Mouse (Mus musculus): ENCODE measurements at regions not wholly inside any gene's neighbourhood (a gene's known extent, or its start where the extent isn't known, plus 50 kb on each side); places are given as distances from the start of the nearest gene placed in this dataset.

DNA sequence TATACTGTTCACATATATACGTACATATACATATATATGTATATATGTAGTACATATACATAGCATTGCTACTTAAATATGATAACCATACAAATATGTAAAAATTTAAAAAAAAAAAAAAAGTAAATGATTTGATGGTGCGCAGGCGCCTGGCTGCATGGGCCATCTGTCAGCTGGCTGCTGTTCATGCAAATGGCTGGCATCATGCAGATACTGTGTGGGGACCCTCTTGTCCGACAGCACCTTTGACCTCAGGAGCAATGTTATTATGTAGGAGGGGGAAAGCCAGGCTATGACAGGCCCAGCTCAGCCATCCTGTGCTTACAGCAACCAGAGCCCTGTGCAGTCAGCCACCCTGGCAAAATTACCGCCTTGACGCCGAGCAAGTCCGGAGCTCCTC lies 65.1 kb upstream of the Tnrc6c start:
- no peak for DNase-seq (ENCODE audit: low spot score)

GRCm38 (mm10) chr11:117589422-117589821 lies 64.7 kb upstream of the Tnrc6c start:
- no peak for DNase-seq (ENCODE audit: low spot score)

DNA sequence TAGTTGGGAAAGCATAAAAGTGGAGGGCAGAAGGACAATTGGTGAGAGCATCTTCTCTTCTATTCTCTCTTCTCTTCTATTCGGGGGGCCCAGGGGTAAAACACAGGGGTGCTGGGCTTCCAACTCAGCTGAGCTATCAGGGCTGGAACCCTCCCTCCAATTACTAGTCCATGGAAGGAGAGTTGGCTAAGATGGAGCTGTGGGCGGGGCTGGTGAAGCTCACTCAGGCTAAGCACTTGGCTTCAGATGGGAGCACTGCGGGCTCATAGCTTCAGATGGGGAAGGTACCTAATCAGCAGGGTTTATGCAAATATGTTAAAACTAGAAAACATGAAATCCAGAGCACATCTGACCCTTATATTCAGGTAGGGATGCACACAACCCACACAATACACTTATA lies 61.5 kb upstream of the Tnrc6c start:
- DNase-seq (ENCODE audit: low spot score): no peak

DNA sequence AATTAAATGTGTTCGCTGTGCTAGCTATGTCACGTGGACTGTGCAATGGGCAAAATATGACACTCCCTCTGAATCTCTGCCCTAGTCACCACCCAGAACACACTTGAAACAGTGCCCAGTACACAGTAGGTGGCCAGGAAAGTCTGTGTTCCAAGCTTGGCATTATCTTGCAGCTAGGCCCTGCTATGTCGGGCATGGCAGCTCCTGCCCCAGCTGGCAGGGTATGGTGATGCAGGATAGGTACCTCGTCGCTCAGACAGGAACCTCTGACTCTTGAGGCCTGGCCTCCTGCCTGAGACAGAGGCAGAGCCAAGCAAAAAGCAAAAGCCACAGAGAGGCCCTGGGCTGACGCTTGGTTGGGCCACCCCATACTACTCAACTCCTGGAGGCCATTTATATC lies 57.9 kb upstream of the Tnrc6c start:
- no peak for DNase-seq (ENCODE audit: low spot score)

DNA sequence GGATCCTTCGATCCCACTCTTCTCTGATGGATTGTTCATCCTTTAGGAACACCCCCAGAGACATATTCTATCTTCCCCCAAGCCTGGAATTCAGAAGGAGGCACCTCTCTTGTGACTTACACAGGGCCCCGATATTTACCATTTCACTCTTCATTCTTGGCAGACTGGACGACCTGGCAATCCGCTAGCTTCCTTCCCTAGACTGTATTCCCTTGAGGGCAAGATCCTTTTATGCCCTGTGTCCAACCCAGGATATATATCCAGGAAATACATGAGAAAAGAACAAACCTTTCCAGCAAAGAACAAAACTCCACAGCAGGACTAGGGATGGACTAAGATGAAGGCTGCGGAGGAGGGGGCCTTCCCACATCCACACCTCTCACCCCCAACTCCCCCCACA lies 56.3 kb upstream of the Tnrc6c start:
- DNase-seq (ENCODE audit: low spot score): no peak

- DNase-seq (ENCODE audit: low spot score): no peak
These were observed 55.9 kb upstream of the Tnrc6c start for GRCm38 (mm10) chr11:117598170-117598583.

DNA sequence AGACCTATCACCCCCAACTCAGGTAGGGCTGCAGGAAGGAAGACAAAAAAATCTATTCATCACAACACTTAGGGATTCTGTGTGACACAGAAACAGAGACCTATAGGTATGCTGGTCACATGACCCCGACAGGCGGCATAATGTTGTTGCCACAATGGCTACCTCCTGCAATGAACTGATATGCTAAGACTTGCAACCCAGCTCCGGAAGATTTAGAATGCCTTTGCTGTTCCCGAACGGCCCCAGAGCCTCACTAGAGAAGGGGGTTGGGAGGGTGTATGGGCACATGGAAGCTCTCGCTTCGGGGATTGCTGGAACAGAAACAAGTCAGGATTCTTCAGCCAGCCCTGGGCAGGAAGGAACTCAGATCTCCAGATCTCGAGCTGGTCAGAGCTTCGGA lies 55.5 kb upstream of the Tnrc6c start:
- no peak for DNase-seq (ENCODE audit: low spot score)

DNA sequence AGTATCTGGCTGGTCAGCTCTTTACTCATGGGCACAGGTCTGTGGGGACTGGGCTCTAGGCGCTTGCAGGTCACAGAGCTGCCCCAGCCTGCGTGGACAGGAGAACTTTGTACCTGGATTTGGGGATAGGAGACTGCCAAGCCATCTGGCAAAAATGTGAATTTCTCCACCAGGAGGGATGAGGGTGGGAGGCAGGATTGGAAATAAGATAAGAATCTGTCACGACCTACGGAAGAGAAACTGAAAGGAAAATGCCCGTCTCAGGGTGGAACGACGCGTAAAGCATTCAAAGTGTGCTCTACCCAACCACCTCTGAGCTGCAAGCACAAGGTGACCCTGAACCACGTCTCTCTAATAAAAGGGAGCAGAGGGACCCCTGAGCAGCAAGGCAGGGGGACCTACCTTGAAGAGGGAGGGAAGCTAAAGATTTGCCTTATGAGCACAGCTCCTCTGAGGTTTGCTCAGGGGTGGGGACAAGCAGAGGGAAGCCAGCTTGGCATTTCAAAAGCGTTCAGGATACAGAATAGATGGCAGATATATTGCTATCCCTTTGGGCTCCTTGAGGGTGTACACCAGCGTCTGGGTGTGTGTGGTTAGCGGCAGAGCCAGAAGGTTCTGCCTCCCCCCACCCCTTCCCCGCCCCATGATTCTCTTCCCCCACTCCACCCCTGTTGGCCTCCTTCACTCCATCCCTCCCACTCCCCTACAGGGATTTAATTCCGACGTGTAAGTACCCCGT lies 54.9 kb upstream of the Tnrc6c start:
- DNase-seq (ENCODE audit: low spot score): no peak

- DNase-seq (ENCODE audit: low spot score): no peak
These were observed 54.3 kb upstream of the Tnrc6c start for GRCm38 (mm10) chr11:117599788-117600263.

- no peak for DNase-seq (ENCODE audit: low spot score)
These were observed 52.9 kb upstream of the Tnrc6c start for GRCm38 (mm10) chr11:117601147-117601546.

- DNase-seq (ENCODE audit: low spot score): no peak
These were observed 50.1 kb upstream of the Tnrc6c start for GRCm38 (mm10) chr11:117604019-117604418.

Measured in urinary bladder, postnatal 14 days (tissue).